Mouse (Mus musculus) heart, embryonic 14.5 days (tissue): ENCODE measurements around the gene Slc22a15. TPM values are rescaled to one million over a fixed set of nuclear protein-coding genes. Genes with fewer than 3 reads are reported as not detected.

Source experiments
- ATAC-seq: fragments of 200-750 bp; cut with Nextera tagmentation; 2 replicates; pipeline ENCODE4 v1.8.0; 2017; ENCODE audit warnings: low read depth, moderate TSS enrichment; ENCODE audit not compliant: insufficient number of reproducible peaks, insufficient read depth, low FRiP score
- H3K27ac ChIP-seq, 2 experiments: fragments of 200-500 bp in 1 of 2; fragments of 300-500 bp in 1 of 2; sonication (generic) in 1 of 2; replicated peaks in 1 of 2; 2 replicates each; pipeline ENCODE4 v1.5.1; 2012 to 2014; ENCODE audit warnings: low read depth in 2 of 2, low read length in 2 of 2, control low read depth in 1 of 2, mild to moderate bottlenecking in 1 of 2, mixed read lengths in 1 of 2; ENCODE audit not compliant: control insufficient read depth in 1 of 2, insufficient read depth in 1 of 2
- H3K27me3 ChIP-seq: fragments of 300-500 bp; sonication (generic); 2 replicates; pipeline ENCODE4 v1.6.1; 2014; ENCODE audit warnings: mild to moderate bottlenecking, low read length, control low read depth; ENCODE audit not compliant: control insufficient read depth, insufficient read depth
- H3K36me3 ChIP-seq: fragments of 300-500 bp; sonication (generic); 2 replicates; pipeline ENCODE4 v1.6.1; 2014; ENCODE audit warnings: mild to moderate bottlenecking, control low read depth, low read length, mixed read lengths; ENCODE audit not compliant: control insufficient read depth, insufficient read depth
- H3K4me1 ChIP-seq, 2 experiments: fragments of 200-500 bp in 1 of 2; fragments of 300-500 bp in 1 of 2; sonication (generic) in 1 of 2; 2 replicates each; pipeline ENCODE4 v1.6.1; 2012 to 2014; ENCODE audit warnings: low read length in 2 of 2, control low read depth in 1 of 2, mixed read lengths in 1 of 2; ENCODE audit not compliant: control insufficient read depth in 2 of 2, insufficient read depth in 2 of 2
- H3K4me2 ChIP-seq: fragments of 300-500 bp; sonication (generic); 2 replicates; pipeline ENCODE4 v1.6.1; 2014; ENCODE audit warnings: mild to moderate bottlenecking, low read length
- H3K4me3 ChIP-seq, 2 experiments: fragments of 200-500 bp in 1 of 2; fragments of 300-500 bp in 1 of 2; sonication (generic) in 1 of 2; 2 replicates each; pipeline ENCODE4 v1.5.1; 2012 to 2014; ENCODE audit warnings: low read length in 2 of 2, mild to moderate bottlenecking in 2 of 2, control low read depth in 1 of 2, low read depth in 1 of 2, moderate library complexity in 1 of 2; ENCODE audit not compliant: control insufficient read depth in 1 of 2, insufficient read depth in 1 of 2
- H3K9ac ChIP-seq: fragments of 300-500 bp; sonication (generic); 2 replicates; pipeline ENCODE4 v1.6.1; 2014; ENCODE audit warnings: mild to moderate bottlenecking, low read length
- H3K9me3 ChIP-seq: fragments of 300-500 bp; sonication (generic); 2 replicates; pipeline ENCODE4 v1.6.1; 2016; ENCODE audit warnings: low read length, control low read depth; ENCODE audit not compliant: control insufficient read depth
- WGBS: fragments of 180-500 bp; shearing (Covaris S2); extraction: QIAGEN DNeasy Blood & Tissue Kit; methylation state at CpG from one replicate; pipeline ENCODE4 v1.1.7; 2014; 5-methylcytosine and 5-hydroxymethylcytosine counted together
- polyA plus RNA-seq: library from polyadenylated mRNA; unstranded; fragments of >200 nt; fragmentation: Nextera tagmentation; extraction: Ambion mirVana; gene quantifications from 2 replicates; pipeline ENCODE4 v1.2.1, GENCODE M21; 2014

Slc22a15 gene
- polyA plus RNA-seq, 1 experiment from 2014 or later = 6.1 TPM

GRCm38 (mm10) chr3:101933820-101934219, 9.6 kb upstream of the Slc22a15 start:
- H3K4me2 ChIP-seq = no peak overlapping the region
- H3K36me3 ChIP-seq = no peaks in the 10 kb centered on the region
- no peaks in the 10 kb centered on the region for H3K9me3 ChIP-seq
- H3K4me1 ChIP-seq = peaks cover 3 to 7% of the 10 kb centered on the region in 2 experiments
- no peaks in the 10 kb centered on the region for H3K27me3 ChIP-seq
- no peak overlapping the region for H3K27ac ChIP-seq
- no peak overlapping the region for H3K4me3 ChIP-seq
- H3K9ac ChIP-seq = no peak overlapping the region
- no peak for ATAC-seq
- WGBS = 94% methylated on average over 2 of the region's 2 CpGs

- H3K27ac ChIP-seq = 0 out of 4 replicates have a peak overlapping the region, but pooled peaks of 1 of the 2 experiments have one; percentile 21
- no peak overlapping the region for H3K9ac ChIP-seq
- ATAC-seq = no peak
- H3K4me2 ChIP-seq = no peak overlapping the region
- 32% methylated on average over 4 of the region's 4 CpGs for WGBS
- peaks cover 7 to 19% of the 10 kb centered on the region in 2 experiments for H3K4me1 ChIP-seq
- H3K27me3 ChIP-seq = no peaks in the 10 kb centered on the region
- H3K9me3 ChIP-seq = no peaks in the 10 kb centered on the region
- no peaks in the 10 kb centered on the region for H3K36me3 ChIP-seq
- H3K4me3 ChIP-seq = no peak overlapping the region
These were observed 5.0 kb upstream of the Slc22a15 start for GRCm38 (mm10) chr3:101929105-101929876.

GRCm38 (mm10) chr3:101926636-101927035, 2.4 kb upstream of the Slc22a15 start:
- Histone ChIP-seq H3K27me3 (no peaks in the 10 kb centered on the region), H3K36me3 (peaks cover 4% of the 10 kb centered on the region), H3K9me3 (no peaks in the 10 kb centered on the region), H3K4me3 (no peak overlapping the region), H3K9ac (no peak overlapping the region), H3K4me2 (no peak overlapping the region), H3K27ac (no peak overlapping the region), H3K4me1 (peaks cover 9 to 26% of the 10 kb centered on the region in 2 experiments)
- no peak for ATAC-seq

GRCm38 (mm10) chr3:101925663-101926062, 1.4 kb upstream of the Slc22a15 start:
- H3K4me1 ChIP-seq = peaks cover 9 to 26% of the 10 kb centered on the region in 2 experiments
- peaks cover 4% of the 10 kb centered on the region for H3K36me3 ChIP-seq
- peak overlapping the region; percentile 6 to 77 for H3K27ac ChIP-seq
- no peak overlapping the region for H3K9ac ChIP-seq
- ATAC-seq = peak; percentile 48; the same call in 1 of the 2 replicates
- no peaks in the 10 kb centered on the region for H3K27me3 ChIP-seq
- H3K9me3 ChIP-seq = no peaks in the 10 kb centered on the region
- no peak overlapping the region for H3K4me3 ChIP-seq
- H3K4me2 ChIP-seq = no peak overlapping the region
- WGBS = 50% methylated on average over 1 of the region's 1 CpGs

- ATAC-seq = no peak
- Histone ChIP-seq H3K4me3 (no peak overlapping the region), H3K4me1 (peaks cover 6 to 20% of the 10 kb centered on the region in 2 experiments)
These were observed 1.9 kb downstream of the Slc22a15 start for GRCm38 (mm10) chr3:101922366-101922765.

GRCm38 (mm10) chr3:101918526-101918925, 5.7 kb downstream of the Slc22a15 start:
- H3K27me3 ChIP-seq = no peaks in the 10 kb centered on the region
- H3K9ac ChIP-seq = no peak overlapping the region
- H3K4me1 ChIP-seq = peaks cover 2 to 7% of the 10 kb centered on the region in 2 experiments; a peak in 2 of 4 replicates
- H3K4me3 ChIP-seq = no peak overlapping the region
- no peak for ATAC-seq
- H3K9me3 ChIP-seq = no peaks in the 10 kb centered on the region
- WGBS = 94% methylated on average over 3 of the region's 3 CpGs
- H3K27ac ChIP-seq = no peak overlapping the region
- H3K4me2 ChIP-seq = no peak overlapping the region
- peaks cover 16% of the 10 kb centered on the region for H3K36me3 ChIP-seq

More at GRCm38 (mm10) chr3:101922366-101922765, 1.9 kb downstream of the Slc22a15 start:
- H3K4me2 ChIP-seq = no peak overlapping the region
- H3K36me3 ChIP-seq = peaks cover 4% of the 10 kb centered on the region
- no peaks in the 10 kb centered on the region for H3K9me3 ChIP-seq
- no peak overlapping the region for H3K27ac ChIP-seq
- H3K27me3 ChIP-seq = no peaks in the 10 kb centered on the region
- H3K9ac ChIP-seq = no peak overlapping the region
- WGBS = 80% methylated on average over 7 of the region's 7 CpGs

GRCm38 (mm10) chr3:101917665-101918064, 6.6 kb downstream of the Slc22a15 start:
- WGBS = 36% methylated on average over 3 of the region's 3 CpGs
- H3K27ac ChIP-seq = no peak overlapping the region
- ATAC-seq = no peak

More at GRCm38 (mm10) chr3:101917665-101918064, 6.6 kb downstream of the Slc22a15 start:
- no peaks in the 10 kb centered on the region for H3K4me1 ChIP-seq
- no peaks in the 10 kb centered on the region for H3K9me3 ChIP-seq
- no peak overlapping the region for H3K4me3 ChIP-seq
- no peaks in the 10 kb centered on the region for H3K27me3 ChIP-seq
- H3K36me3 ChIP-seq = peaks cover 25% of the 10 kb centered on the region
- no peak overlapping the region for H3K4me2 ChIP-seq
- H3K9ac ChIP-seq = no peak overlapping the region
